Mouse (Mus musculus): ENCODE data around the gene Sord.

DNA sequence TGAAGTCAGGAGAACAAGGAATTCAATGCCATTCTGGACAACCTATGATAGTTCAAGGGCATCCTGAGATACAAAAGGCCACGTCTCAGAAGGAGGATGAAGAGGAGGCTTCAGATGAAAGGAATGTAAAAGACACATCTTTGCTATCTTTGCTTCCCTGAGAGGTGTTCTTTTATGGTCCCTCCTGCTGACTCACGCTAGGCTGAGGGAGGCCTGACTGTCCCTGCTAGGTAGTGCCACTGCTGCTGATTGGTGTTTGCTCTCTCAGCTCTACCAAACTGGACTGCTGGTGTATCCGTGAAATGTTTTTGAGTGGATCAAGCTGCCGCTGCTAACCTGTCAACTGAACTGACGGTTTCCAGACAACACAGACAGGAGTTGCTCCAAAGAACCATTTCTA, 12.8 kb upstream of the Sord start:
- TF ChIP-seq CTCF (IDR thresholded peaks at IDR 0.05; ENCODE audit: insufficient read depth, low read length) (no peak), POLR2A (IDR thresholded peaks at IDR 0.05; ENCODE audit: borderline replicate concordance, extremely low read depth, low read depth, low read length) (no peak)
